Mouse (Mus musculus) bone marrow macrophage, adult 2 months (primary cell): ENCODE results near the gene Ntsr1.

Experiments
- CTCF ChIP-seq: IDR thresholded peaks from 2 replicates; pipeline ENCODE4 v1.5.1; 2012; ENCODE audit warnings: low read depth, mild to moderate bottlenecking, low read length, moderate library complexity
- POLR2A ChIP-seq: IDR thresholded peaks from 2 replicates; pipeline ENCODE4 v1.6.1; 2012; ENCODE audit warnings: mild to moderate bottlenecking, low read depth, low read length, borderline replicate concordance

- peak; percentile 99 for TF ChIP-seq CTCF
- no peak for TF ChIP-seq POLR2A
These were observed 27.3 kb upstream of the Ntsr1 start for GRCm38 (mm10) chr2:180472306-180473079.
